Mouse (Mus musculus) E14TG2a.4 (cell line): ENCODE data around the gene Dhh.
A peak's percentile ranks its signal among the peaks of the same experiment; 100 is the strongest.

Experiments
- H3K27me3 ChIP-seq: 2 replicates; pipeline ENCODE4 v1.6.1; 2014; ENCODE audit warnings: low read length, control low read depth; ENCODE audit not compliant: insufficient read depth
- H3K36me3 ChIP-seq: 2 replicates; pipeline ENCODE4 v1.6.1; 2014; ENCODE audit warnings: low read length, control low read depth; ENCODE audit not compliant: insufficient read depth
- H3K4me1 ChIP-seq: replicated peaks from 2 replicates; pipeline ENCODE4 v1.6.1; 2014; ENCODE audit warnings: low read depth, low read length, control low read depth
- H3K4me3 ChIP-seq: replicated peaks from 2 replicates; pipeline ENCODE4 v1.5.1; 2014; ENCODE audit warnings: mild to moderate bottlenecking, low read length
- H3K9me3 ChIP-seq: 2 replicates; pipeline ENCODE4 v1.6.1; 2014; ENCODE audit warnings: low read length, control low read depth
- CTCF ChIP-seq: conservative IDR thresholded peaks from 2 replicates; pipeline ENCODE4 v1.5.1; 2014; ENCODE audit warnings: low read length
- NANOG ChIP-seq: IDR thresholded peaks from 2 replicates; pipeline ENCODE4 v1.6.1; 2014; ENCODE audit warnings: borderline replicate concordance, low read length, mixed read lengths
- POU5F1 ChIP-seq: IDR thresholded peaks from 2 replicates; pipeline ENCODE4 v1.6.1; 2014; ENCODE audit warnings: low read length, borderline replicate concordance

Gene Dhh

GRCm38 (mm10) chr15:98871070-98871915 lies 27.0 kb downstream of the Dhh start, which contains the start of gene Kmt2d:
Kmt2d (minus strand) TSS chr15:98871204.
- peaks cover 54% of the 10 kb centered on the region for H3K4me1 ChIP-seq
- no peaks in the 10 kb centered on the region for H3K9me3 ChIP-seq
- H3K36me3 ChIP-seq, result peaks cover 37% of the 10 kb centered on the region
- no peaks in the 10 kb centered on the region for H3K27me3 ChIP-seq
- TF ChIP-seq POU5F1 (no peak), NANOG (no peak), CTCF (no peak)
- peak within 1 kb of the TSS; percentile 99 for H3K4me3 ChIP-seq

- H3K36me3 ChIP-seq, result peaks cover 44% of the 10 kb centered on the region
- TF ChIP-seq CTCF (no peak), POU5F1 (no peak), NANOG (no peak)
- peaks cover 52% of the 10 kb centered on the region for H3K4me1 ChIP-seq
- H3K27me3 ChIP-seq, result no peaks in the 10 kb centered on the region
- H3K4me3 ChIP-seq, result peak overlapping the region; percentile 99
- no peaks in the 10 kb centered on the region for H3K9me3 ChIP-seq
Measured at GRCm38 (mm10) chr15:98870179-98871069, 27.9 kb downstream of the Dhh start.

- H3K9me3 ChIP-seq, result no peaks in the 10 kb centered on the region
- peak overlapping the region; percentile 99 for H3K4me3 ChIP-seq
- TF ChIP-seq POU5F1 (no peak), NANOG (no peak), CTCF (no peak)
- H3K36me3 ChIP-seq, result peaks cover 53% of the 10 kb centered on the region
- H3K4me1 ChIP-seq, result peaks cover 58% of the 10 kb centered on the region
- H3K27me3 ChIP-seq, result no peaks in the 10 kb centered on the region
Measured at GRCm38 (mm10) chr15:98869342-98870178, 28.8 kb downstream of the Dhh start.

- no peaks in the 10 kb centered on the region for H3K9me3 ChIP-seq
- peaks cover 63% of the 10 kb centered on the region for H3K36me3 ChIP-seq
- TF ChIP-seq CTCF (no peak), NANOG (no peak), POU5F1 (no peak)
- H3K4me1 ChIP-seq, result peaks cover 67% of the 10 kb centered on the region
- no peaks in the 10 kb centered on the region for H3K27me3 ChIP-seq
- H3K4me3 ChIP-seq, result peak overlapping the region; percentile 99
Measured at GRCm38 (mm10) chr15:98868346-98869063, 29.8 kb downstream of the Dhh start.

- H3K36me3 ChIP-seq, result peaks cover 75% of the 10 kb centered on the region
Measured at GRCm38 (mm10) chr15:98867321-98867720, 31.0 kb downstream of the Dhh start.

GRCm38 (mm10) chr15:98866501-98866900 lies 31.8 kb downstream of the Dhh start:
- H3K27me3 ChIP-seq, result no peaks in the 10 kb centered on the region
- TF ChIP-seq POU5F1, result no peak
- TF ChIP-seq CTCF, result no peak
- TF ChIP-seq NANOG, result no peak

More at GRCm38 (mm10) chr15:98867321-98867720, 31.0 kb downstream of the Dhh start:
- H3K4me3 ChIP-seq, result no peak overlapping the region
- H3K27me3 ChIP-seq, result no peaks in the 10 kb centered on the region
- peaks cover 69% of the 10 kb centered on the region for H3K4me1 ChIP-seq
- TF ChIP-seq POU5F1 (no peak), CTCF (no peak), NANOG (no peak)
- H3K9me3 ChIP-seq, result no peaks in the 10 kb centered on the region

GRCm38 (mm10) chr15:98865771-98866170 lies 32.6 kb downstream of the Dhh start:
- H3K36me3 ChIP-seq, result peaks cover 91% of the 10 kb centered on the region
- H3K27me3 ChIP-seq, result no peaks in the 10 kb centered on the region
- H3K4me1 ChIP-seq, result peaks cover 80% of the 10 kb centered on the region
- TF ChIP-seq CTCF (no peak), POU5F1 (no peak), NANOG (no peak)
- H3K9me3 ChIP-seq, result no peaks in the 10 kb centered on the region
- no peak overlapping the region for H3K4me3 ChIP-seq

More at GRCm38 (mm10) chr15:98866501-98866900, 31.8 kb downstream of the Dhh start:
- H3K4me3 ChIP-seq, result no peak overlapping the region
- peaks cover 84% of the 10 kb centered on the region for H3K36me3 ChIP-seq
- no peaks in the 10 kb centered on the region for H3K9me3 ChIP-seq
- H3K4me1 ChIP-seq, result peaks cover 78% of the 10 kb centered on the region
